Mouse (Mus musculus): ENCODE results near the gene Aldh16a1. TPM values are rescaled to one million over a fixed set of nuclear protein-coding genes. Genes with fewer than 3 reads are reported as not detected.

Aldh16a1 gene
- polyA plus RNA-seq, 1 experiment from 2014 or later: 39.8 TPM

- Histone ChIP-seq H3K36me3 (peaks cover 5% of the 10 kb centered on the region; the same call in 1 of the 2 replicates), H3K27ac (no peak overlapping the region), H3K4me3 (no peak overlapping the region), H3K4me1 (peaks cover 17% of the 10 kb centered on the region), H3K27me3 (no peaks in the 10 kb centered on the region), H3K9ac (no peak overlapping the region), H3K4me2 (replicated peaks) (no peak overlapping the region), H3K9me3 (replicated peaks) (no peaks in the 10 kb centered on the region)
- no peak for ATAC-seq (ENCODE audit: low FRiP score)
- 50% methylated on average over 11 of the region's 11 CpGs for WGBS
Observed at GRCm38 (mm10) chr7:45151303-45151702, 3.1 kb downstream of the Aldh16a1 start.

DNA sequence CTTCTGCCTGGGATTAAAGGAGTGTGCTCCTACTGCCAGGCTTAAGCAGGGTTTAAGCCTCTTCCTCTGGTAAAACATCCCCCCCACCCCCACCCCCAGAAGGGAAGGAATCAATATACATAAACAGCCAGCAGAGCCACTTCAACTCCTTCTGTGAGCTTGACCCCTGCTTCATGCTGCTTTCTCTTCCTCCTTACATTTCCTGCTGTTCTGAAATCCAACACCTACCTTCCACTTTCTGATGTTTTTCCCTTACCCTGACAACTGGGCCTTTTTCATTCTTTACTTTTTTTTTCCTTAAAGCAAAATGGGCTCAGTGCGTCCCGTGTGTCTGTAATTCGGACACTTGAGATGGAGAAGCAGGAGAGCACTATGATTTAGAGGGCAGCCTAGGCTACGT, 4.1 kb downstream of the Aldh16a1 start:
- no peaks in the 10 kb centered on the region for H3K9me3 ChIP-seq (replicated peaks)
- H3K4me3 ChIP-seq: no peak overlapping the region
- peaks cover 17% of the 10 kb centered on the region for H3K4me1 ChIP-seq
- H3K27ac ChIP-seq: no peak overlapping the region
- peak overlapping the region; percentile 36 for H3K9ac ChIP-seq
- no peak overlapping the region for H3K4me2 ChIP-seq (replicated peaks)
- ATAC-seq (ENCODE audit: low FRiP score): no peak
- H3K36me3 ChIP-seq: peaks cover 11% of the 10 kb centered on the region; the same call in 1 of the 2 replicates
- no peaks in the 10 kb centered on the region for H3K27me3 ChIP-seq
- WGBS: 57% methylated on average over 4 of the region's 4 CpGs

GRCm38 (mm10) chr7:45149545-45149944, 4.8 kb downstream of the Aldh16a1 start:
- Histone ChIP-seq H3K4me2 (replicated peaks) (no peak overlapping the region), H3K9me3 (replicated peaks) (no peaks in the 10 kb centered on the region), H3K4me3 (no peak overlapping the region), H3K4me1 (peaks cover 12% of the 10 kb centered on the region), H3K36me3 (peaks cover 19% of the 10 kb centered on the region), H3K27me3 (no peaks in the 10 kb centered on the region), H3K9ac (no peak overlapping the region), H3K27ac (no peak overlapping the region)
- WGBS: 31% methylated on average over 6 of the region's 6 CpGs
- no peak for ATAC-seq (ENCODE audit: low FRiP score)

DNA sequence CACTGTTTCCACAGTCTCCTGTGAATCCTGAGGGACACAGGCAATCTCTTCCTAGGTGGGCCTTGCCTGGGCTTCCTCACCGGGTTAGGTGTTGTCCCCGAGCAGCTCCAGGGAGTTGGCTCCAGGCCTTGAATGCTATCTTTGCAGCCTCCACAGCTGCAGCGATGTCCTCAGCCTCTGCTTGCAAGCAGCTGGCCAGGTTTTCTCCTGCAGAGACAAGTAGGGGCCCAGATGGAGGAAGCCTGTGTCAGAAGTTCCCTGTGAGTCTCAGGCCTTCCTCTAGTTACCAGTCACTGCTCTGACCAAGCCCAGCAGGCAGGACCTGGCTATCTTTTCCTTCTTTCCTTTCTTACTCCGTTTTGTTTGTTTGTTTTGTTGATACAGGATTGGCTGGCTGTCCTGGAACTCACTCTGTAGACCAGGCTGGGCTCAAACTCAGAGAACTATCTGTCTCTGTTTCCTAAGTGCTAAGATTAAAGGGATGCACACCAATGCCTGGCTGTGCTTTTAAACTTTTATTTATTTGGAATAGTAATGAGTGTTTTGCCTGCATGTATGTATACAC, 5.8 kb downstream of the Aldh16a1 start:
- H3K27ac ChIP-seq: no peak overlapping the region
- peaks cover 28% of the 10 kb centered on the region for H3K36me3 ChIP-seq
- no peak overlapping the region for H3K4me3 ChIP-seq
- no peak overlapping the region for H3K4me2 ChIP-seq (replicated peaks)
- no peaks in the 10 kb centered on the region for H3K27me3 ChIP-seq
- WGBS: 62% methylated on average over 4 of the region's 4 CpGs
- no peak for ATAC-seq (ENCODE audit: low FRiP score)
- H3K4me1 ChIP-seq: peaks cover 11% of the 10 kb centered on the region
- no peaks in the 10 kb centered on the region for H3K9me3 ChIP-seq (replicated peaks)
- no peak overlapping the region for H3K9ac ChIP-seq

DNA sequence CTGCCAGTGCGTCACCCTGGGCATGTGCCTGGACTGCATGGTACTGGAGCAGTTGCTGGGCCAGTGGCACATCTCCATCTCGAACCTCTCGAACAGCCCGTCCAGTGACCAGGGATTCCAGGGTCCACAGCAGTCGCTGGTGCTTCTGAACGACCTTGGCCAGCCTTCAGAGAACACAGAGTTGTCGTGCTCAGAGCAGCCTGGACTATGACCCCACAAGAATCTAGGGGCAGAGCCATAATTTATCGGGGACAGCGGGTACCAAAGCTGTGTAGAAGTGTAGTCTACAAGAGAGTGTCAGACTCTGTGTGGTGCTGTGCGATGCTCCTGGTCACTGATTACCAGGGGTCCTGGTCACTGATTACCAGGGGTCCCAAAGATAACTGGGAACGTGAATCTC, 6.5 kb downstream of the Aldh16a1 start:
- WGBS: 85% methylated on average over 11 of the region's 11 CpGs
- H3K9me3 ChIP-seq (replicated peaks): no peaks in the 10 kb centered on the region
- peaks cover 7% of the 10 kb centered on the region for H3K4me1 ChIP-seq
- no peak overlapping the region for H3K4me2 ChIP-seq (replicated peaks)
- ATAC-seq (ENCODE audit: low FRiP score): no peak
- peaks cover 36% of the 10 kb centered on the region for H3K36me3 ChIP-seq
- H3K9ac ChIP-seq: no peak overlapping the region
- H3K27ac ChIP-seq: no peak overlapping the region
- no peaks in the 10 kb centered on the region for H3K27me3 ChIP-seq
- H3K4me3 ChIP-seq: no peak overlapping the region

DNA sequence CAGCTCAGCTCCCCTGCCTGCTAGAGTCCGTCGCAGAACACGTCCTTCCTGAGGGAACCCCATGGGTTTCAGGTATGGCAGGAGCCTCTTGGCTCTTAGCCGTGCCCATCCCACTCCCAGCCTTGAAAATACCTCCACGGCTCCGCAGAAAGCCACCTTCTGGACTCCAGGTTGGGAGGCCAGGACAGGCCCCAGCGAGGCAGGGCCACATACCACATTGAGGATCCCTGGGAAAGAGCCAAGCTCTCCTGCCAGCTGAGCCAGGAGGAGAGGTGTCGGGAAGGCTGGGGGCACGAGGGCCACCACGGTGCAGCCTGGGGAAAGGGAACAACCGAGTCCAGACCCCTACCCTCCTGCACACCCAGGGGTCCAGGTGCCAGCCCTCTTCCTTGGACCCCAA, 7.1 kb downstream of the Aldh16a1 start:
- no peak for ATAC-seq (ENCODE audit: low FRiP score)
- no peaks in the 10 kb centered on the region for H3K9me3 ChIP-seq (replicated peaks)
- no peak overlapping the region for H3K4me3 ChIP-seq
- no peak overlapping the region for H3K9ac ChIP-seq
- H3K27me3 ChIP-seq: no peaks in the 10 kb centered on the region
- H3K4me2 ChIP-seq (replicated peaks): no peak overlapping the region
- H3K4me1 ChIP-seq: peaks cover 7% of the 10 kb centered on the region
- no peak overlapping the region for H3K27ac ChIP-seq
- WGBS: 93% methylated on average over 11 of the region's 11 CpGs
- H3K36me3 ChIP-seq: peaks cover 42% of the 10 kb centered on the region

- WGBS: 95% methylated on average over 8 of the region's 8 CpGs
- no peaks in the 10 kb centered on the region; the same call in 1 of the 2 replicates for H3K4me1 ChIP-seq
- no peaks in the 10 kb centered on the region for H3K27me3 ChIP-seq
- H3K9ac ChIP-seq: no peak overlapping the region
- peaks cover 47% of the 10 kb centered on the region for H3K36me3 ChIP-seq
- no peak for ATAC-seq (ENCODE audit: low FRiP score)
- no peak overlapping the region for H3K4me3 ChIP-seq
- H3K9me3 ChIP-seq (replicated peaks): no peaks in the 10 kb centered on the region
- no peak overlapping the region for H3K4me2 ChIP-seq (replicated peaks)
- no peak overlapping the region for H3K27ac ChIP-seq
Observed at GRCm38 (mm10) chr7:45145460-45145859, 8.9 kb downstream of the Aldh16a1 start.

- no peaks in the 10 kb centered on the region; the same call in 1 of the 2 replicates for H3K4me1 ChIP-seq
- ATAC-seq (ENCODE audit: low FRiP score): no peak
- WGBS: 87% methylated on average over 13 of the region's 13 CpGs
- no peak overlapping the region for H3K4me2 ChIP-seq (replicated peaks)
- no peaks in the 10 kb centered on the region for H3K9me3 ChIP-seq (replicated peaks)
- H3K36me3 ChIP-seq: peaks cover 47% of the 10 kb centered on the region
- no peak overlapping the region for H3K27ac ChIP-seq
- no peak overlapping the region for H3K4me3 ChIP-seq
- no peak overlapping the region for H3K9ac ChIP-seq
- H3K27me3 ChIP-seq: no peaks in the 10 kb centered on the region
Observed at GRCm38 (mm10) chr7:45144368-45145174, 9.8 kb downstream of the Aldh16a1 start.

DNA sequence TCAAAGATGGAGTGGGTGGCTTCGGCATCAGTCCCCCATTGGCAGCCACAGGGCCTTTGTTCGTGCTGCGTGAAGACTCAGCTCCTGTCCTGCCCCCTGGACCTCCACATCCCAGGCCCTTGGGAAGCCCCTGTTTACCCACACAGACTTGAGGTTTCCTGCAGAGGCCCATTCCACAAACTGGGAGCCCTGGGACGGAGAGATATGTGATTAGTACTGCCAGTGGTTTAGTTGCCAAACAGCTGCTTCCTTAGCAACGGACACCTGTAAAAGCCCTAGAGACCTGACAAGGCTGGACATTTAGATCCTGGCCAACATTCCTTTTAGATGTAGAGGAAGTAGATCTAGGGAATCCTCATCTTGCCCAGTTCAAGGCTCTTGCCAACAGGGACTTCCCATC, 12.5 kb downstream of the Aldh16a1 start:
- Histone ChIP-seq H3K36me3 (peaks cover 44% of the 10 kb centered on the region), H3K9me3 (replicated peaks) (no peaks in the 10 kb centered on the region), H3K9ac (no peak overlapping the region), H3K4me1 (no peaks in the 10 kb centered on the region), H3K4me3 (no peak overlapping the region), H3K27ac (no peak overlapping the region), H3K27me3 (peaks cover 8% of the 10 kb centered on the region), H3K4me2 (replicated peaks) (no peak overlapping the region)
- ATAC-seq (ENCODE audit: low FRiP score): no peak
- WGBS: 89% methylated on average over 5 of the region's 5 CpGs

- no peak for ATAC-seq (ENCODE audit: low FRiP score)
- Histone ChIP-seq H3K4me3 (no peak overlapping the region), H3K36me3 (peaks cover 42% of the 10 kb centered on the region), H3K27ac (no peak overlapping the region), H3K9ac (no peak overlapping the region), H3K4me2 (replicated peaks) (no peak overlapping the region), H3K9me3 (replicated peaks) (no peaks in the 10 kb centered on the region), H3K4me1 (peaks cover 4% of the 10 kb centered on the region), H3K27me3 (peaks cover 12% of the 10 kb centered on the region)
- 92% methylated on average over 3 of the region's 3 CpGs for WGBS
Observed at GRCm38 (mm10) chr7:45141319-45141718, 13.1 kb downstream of the Aldh16a1 start.

- H3K27me3 ChIP-seq: peaks cover 22% of the 10 kb centered on the region
- no peak overlapping the region for H3K9ac ChIP-seq
- ATAC-seq (ENCODE audit: low FRiP score): no peak
- peaks cover 13% of the 10 kb centered on the region for H3K4me1 ChIP-seq
- H3K4me2 ChIP-seq (replicated peaks): no peak overlapping the region
- 84% methylated on average over 8 of the region's 8 CpGs for WGBS
- no peak overlapping the region for H3K4me3 ChIP-seq
- H3K27ac ChIP-seq: no peak overlapping the region
- H3K9me3 ChIP-seq (replicated peaks): no peaks in the 10 kb centered on the region
- H3K36me3 ChIP-seq: peaks cover 34% of the 10 kb centered on the region
Observed at GRCm38 (mm10) chr7:45139904-45140723, 14.3 kb downstream of the Aldh16a1 start.

- no peak overlapping the region for H3K9ac ChIP-seq
- H3K4me3 ChIP-seq: no peak overlapping the region
- peaks cover 13% of the 10 kb centered on the region for H3K4me1 ChIP-seq
- 73% methylated on average over 1 of the region's 1 CpGs for WGBS
- no peak overlapping the region for H3K4me2 ChIP-seq (replicated peaks)
- peaks cover 16% of the 10 kb centered on the region; the same call in 1 of the 2 replicates for H3K36me3 ChIP-seq
- H3K27me3 ChIP-seq: peaks cover 26% of the 10 kb centered on the region
- H3K27ac ChIP-seq: no peak overlapping the region
- no peak for ATAC-seq (ENCODE audit: low FRiP score)
- no peaks in the 10 kb centered on the region for H3K9me3 ChIP-seq (replicated peaks)
Observed at GRCm38 (mm10) chr7:45138403-45138802, 16.0 kb downstream of the Aldh16a1 start.
